Mouse (Mus musculus) cerebellum, adult 9-11 months (tissue): ENCODE measurements around the gene Mapk1ip1.

Source experiments
- DNase-seq: peaks from one replicate; pipeline ENCODE4 v3.0.0; 2022

The Mapk1ip1 gene

GRCm38 (mm10) chr7:138845544-138846391 is at the start of gene Mapk1ip1, which contains the start of gene Ppp2r2d:
Gene Mapk1ip1, minus strand, starts transcription at chr7:138846273.
Gene Ppp2r2d, plus strand, starts transcription at chr7:138846079.
- DNase-seq: peak; percentile 97

- DNase-seq: no peak
Measured at GRCm38 (mm10) chr7:138885365-138886289, 39.6 kb upstream of the Mapk1ip1 start.

DNA sequence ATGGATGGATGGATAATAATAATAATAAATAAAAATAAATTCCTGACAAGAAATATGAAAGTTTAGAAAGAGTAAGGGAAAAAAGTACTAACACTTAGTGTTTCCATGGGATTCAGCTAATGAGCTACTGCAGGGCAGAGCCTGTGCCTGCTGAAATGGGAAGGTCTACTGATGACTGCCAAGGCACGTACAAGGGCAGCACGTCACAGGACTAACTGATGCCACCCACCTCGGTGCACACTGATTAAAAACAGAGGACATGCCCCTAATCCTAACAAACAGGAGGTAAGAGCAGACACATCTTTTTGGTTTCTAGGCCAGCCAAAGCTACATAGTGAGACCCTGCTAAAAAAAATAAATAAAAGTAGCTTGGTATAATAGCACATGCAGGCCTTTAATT is 37.7 kb upstream of the Mapk1ip1 start:
- no peak for DNase-seq

DNA sequence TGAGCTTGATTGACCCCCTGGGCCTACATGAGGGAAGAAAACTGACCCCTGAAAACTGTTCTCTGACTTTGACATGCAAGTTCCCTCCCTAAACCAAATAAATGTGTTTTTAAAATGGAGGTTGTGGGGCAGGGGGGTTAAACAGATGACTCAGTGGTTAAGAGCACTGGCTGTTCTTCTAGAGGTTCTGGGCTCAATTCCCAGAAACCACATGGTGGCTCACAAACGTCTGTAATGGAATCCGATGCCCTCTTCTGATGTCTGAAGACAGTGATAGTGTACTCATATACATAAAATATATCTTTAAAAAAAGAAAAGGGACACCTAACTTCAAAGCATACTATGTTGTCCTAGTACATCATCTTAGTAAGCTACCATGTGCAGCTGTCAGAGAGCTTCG is 29.0 kb upstream of the Mapk1ip1 start:
- no peak for DNase-seq

DNA sequence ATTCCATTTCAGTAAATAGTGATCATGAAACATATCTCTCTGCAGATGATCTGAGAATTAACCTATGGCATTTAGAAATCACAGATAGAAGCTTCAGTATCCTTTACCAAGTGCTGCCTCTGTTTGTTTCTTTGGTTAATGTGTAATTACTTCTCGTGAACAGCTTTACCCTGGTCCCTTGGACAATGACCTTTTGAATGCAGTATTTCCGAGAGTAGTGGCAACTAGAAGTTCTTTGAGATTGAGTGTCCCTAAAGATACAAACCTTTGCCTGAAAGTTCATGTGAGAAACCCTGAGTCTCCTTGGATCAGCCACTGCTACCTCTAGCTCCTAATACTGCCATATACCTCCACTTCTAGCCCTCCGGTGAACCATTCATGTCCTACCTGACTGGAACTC is 26.9 kb upstream of the Mapk1ip1 start:
- DNase-seq: no peak

- DNase-seq: no peak
Measured at GRCm38 (mm10) chr7:138868316-138868715, 22.2 kb upstream of the Mapk1ip1 start.

DNA sequence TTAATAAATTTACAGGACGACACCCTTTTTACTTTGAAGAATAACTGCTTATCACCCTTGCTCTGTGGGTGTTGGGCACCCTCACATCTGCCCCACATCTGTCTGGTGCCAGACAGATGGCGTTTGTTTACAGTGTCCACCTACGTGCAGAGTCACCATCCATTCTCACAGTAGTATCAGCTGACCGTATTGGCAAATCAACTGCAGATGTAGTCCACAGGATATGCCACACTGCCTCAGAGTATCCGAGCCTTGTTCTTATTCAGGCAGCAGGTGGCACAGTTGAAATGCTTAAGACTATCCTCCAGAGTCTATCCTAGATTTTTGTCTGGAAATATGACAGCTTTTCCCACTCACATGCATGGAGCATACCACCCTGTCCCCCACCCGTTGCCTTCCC is 21.2 kb upstream of the Mapk1ip1 start:
- no peak for DNase-seq

DNA sequence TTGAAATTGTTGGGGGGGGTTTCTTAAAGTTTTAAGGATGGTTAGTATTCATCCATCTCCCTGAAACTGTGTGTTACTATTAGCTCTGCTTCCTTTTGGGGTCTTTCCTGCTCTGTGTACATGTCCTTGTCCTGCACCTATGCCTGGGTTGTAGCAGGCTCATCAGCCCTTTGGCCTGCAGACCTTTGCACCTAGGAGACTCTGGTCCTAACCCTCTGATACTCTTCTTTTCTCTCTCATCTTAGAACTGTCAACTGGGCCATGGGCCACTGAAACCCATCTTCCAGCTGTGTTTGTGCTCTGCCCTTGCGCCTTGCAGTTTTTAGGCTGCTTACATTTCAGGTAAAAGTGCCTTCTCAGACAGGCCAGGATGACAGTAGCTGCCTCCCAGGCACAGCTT is 18.7 kb upstream of the Mapk1ip1 start:
- DNase-seq: no peak

DNA sequence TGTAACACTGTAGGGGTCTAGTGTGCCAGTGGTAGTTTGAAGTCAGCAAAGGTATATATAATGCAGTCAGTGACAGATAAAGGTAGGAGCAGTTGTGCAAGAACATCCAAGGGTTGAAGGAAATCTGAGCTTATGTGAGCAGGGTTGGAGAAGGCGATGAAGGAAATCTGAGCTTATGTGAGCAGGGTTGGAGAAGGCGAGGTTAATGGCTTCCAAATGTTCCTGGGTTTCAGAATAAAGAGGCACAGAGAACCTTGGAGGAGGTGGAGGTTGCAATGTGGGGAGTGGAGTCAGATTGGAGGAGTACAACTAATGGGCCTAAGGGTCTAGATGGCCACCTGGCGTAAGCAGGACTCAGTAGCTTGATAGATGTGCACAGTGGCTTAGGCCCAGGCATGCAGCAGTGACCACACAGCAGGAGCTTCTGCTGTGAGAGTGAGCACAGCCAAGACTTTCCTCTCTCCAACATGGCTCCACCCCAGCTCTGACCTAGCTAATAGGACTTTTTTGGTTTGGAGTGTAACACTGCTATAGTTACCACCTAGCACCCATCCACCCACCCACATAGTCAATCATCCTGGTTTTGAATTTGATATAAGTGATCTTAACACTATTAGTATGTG is 18.0 kb upstream of the Mapk1ip1 start:
- DNase-seq: peak; percentile 38

- DNase-seq: no peak
Measured at GRCm38 (mm10) chr7:138856670-138857069, 10.6 kb upstream of the Mapk1ip1 start.

- DNase-seq: no peak
Measured at GRCm38 (mm10) chr7:138854201-138854600, 8.1 kb upstream of the Mapk1ip1 start.

- no peak for DNase-seq
Measured at GRCm38 (mm10) chr7:138853417-138854031, 7.5 kb upstream of the Mapk1ip1 start.

DNA sequence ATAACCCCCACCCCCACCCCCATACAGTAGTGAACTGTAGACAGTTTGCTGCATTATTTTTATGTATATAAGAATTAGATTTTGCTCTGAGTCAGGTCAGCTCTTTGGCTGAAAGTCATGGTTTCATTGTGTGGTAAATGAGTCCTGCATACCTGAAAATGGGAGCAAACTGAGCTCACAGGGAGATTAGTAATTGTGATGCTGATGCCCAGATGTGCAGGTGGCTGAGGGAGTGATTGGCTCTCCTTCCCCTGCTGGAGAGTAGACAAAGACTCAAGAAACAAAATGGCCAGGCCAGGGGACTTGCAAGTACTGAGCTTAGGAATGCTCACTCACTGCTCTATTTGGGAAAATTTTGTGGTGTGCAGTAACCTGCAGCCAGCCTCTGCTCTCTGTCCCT is 4.0 kb upstream of the Mapk1ip1 start:
- DNase-seq: no peak

DNA sequence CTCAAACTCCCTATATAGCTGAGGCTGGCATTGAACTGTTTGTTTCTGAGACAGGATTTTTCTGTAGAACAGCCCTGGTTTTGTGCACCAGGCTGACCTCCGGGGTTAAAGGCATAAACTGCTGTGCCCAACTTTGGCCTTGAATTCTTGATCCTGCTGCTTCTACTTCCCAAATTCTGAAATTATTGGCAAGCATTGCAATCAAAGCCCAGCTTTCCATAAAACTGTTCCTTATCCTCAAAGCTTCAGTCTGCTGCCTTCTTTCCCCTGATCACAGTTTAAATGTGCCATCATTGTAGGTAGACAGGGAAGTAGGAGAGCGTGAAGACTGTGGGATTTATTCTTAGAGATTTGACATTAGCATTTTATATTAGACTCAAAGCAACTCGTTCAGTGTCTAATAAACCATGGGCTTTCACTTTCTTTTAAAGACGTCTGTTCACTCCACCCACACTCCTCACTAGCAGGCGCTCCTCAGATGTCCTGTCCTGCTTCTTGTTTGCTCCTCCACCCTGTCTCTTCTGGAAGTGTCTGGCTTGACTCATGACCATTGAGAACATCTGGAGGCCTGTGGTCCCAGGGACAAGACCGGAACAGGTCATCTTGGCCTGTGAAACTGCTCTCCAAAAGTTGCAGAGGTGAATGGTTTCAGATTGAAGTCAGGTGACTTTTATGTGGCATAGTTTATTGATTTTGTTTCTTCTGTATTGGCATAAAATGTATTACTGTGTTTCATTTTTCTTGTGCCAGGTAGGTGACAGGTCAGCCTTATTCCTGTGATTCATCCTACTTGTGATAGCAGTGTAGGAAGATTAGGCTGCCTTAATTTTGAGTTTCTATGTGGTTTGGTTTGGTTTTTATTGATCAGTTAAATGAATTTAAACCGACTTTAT is 2.2 kb upstream of the Mapk1ip1 start:
- DNase-seq: no peak

DNA sequence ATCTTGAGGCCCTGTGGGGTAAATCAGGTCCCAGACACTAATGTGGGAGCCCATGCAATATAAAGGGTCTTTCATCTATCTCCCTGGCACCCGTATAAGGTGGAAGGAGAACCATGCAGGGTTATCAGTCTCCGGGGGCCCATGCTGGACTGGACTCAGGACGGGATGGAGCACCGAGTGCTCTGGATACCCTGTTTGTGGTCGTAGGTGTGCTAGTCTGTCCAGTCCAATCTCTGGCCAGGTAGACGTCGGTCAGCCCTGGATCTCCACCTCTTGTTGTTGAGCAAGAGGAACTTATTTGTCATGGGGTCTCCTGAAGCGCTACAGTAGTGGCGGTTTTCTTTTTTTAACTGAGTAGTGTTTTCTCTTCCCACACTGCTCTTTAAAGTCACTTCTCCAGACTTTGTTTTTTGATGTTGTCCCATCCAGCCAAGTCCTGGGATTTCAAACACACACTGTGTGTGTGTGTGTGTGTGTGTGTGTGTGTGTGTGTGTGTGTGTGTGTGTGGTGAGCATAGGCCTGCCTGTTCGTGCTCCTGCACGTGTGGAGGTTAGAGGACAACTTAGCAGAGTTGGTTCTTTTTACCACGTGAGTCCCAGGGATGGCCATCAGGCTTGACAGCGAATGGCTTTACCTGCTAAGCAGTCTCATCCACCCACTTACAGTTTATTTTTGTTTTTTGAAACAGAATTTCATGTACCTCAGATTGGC is 1.4 kb upstream of the Mapk1ip1 start:
- DNase-seq: no peak

- no peak for DNase-seq
Measured at GRCm38 (mm10) chr7:138846502-138846991, 474 bp upstream of the Mapk1ip1 start.

DNA sequence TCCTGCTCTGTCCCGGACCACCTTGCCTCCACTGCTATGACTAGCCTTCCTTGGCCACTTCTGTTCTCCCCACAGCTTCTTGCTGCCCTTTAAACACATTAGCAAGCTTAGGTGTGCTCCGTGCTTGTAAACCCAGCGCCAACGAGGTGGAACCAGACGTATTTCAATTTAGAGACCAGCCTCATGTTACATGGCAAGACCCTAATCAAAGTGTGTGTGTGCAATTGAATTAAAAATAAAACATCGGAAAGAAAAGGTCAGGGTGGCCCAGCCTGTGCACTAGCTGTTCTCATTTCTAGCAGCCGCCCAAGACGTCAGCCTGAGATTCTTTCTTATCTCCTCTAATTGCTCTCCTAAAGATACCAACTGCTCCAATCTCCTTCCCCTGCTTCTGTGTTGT is 962 bp downstream of the Mapk1ip1 start:
- DNase-seq: no peak

- no peak for DNase-seq
Measured at GRCm38 (mm10) chr7:138843421-138843820, 2.7 kb downstream of the Mapk1ip1 start.

- peak; percentile 21 for DNase-seq
Measured at GRCm38 (mm10) chr7:138841436-138842151, 4.5 kb downstream of the Mapk1ip1 start.

GRCm38 (mm10) chr7:138840594-138841021 is 5.5 kb downstream of the Mapk1ip1 start:
- peak; percentile 76 for DNase-seq
